Mouse (Mus musculus): Measurements from ENCODE around the gene Ttc41. TPM values are rescaled to one million over a fixed set of nuclear protein-coding genes. Genes with fewer than 3 reads are reported as not detected.

Gene Ttc41
- total RNA-seq, 4 experiments from 2014 or later, result 0.96 to 1.5 (median 1.1) TPM

- no peak for DNase-seq (ENCODE audit: low spot score in 2 of 2)
These were observed 78.6 kb downstream of the Ttc41 start for GRCm38 (mm10) chr10:86784126-86784675.

GRCm38 (mm10) chr10:86785396-86785795 is 79.8 kb downstream of the Ttc41 start:
- no peak for DNase-seq (ENCODE audit: low spot score in 2 of 2)

- no peak for DNase-seq (ENCODE audit: low spot score in 2 of 2)
These were observed 80.5 kb downstream of the Ttc41 start for GRCm38 (mm10) chr10:86786083-86786482.

GRCm38 (mm10) chr10:86788193-86788592 is 82.6 kb downstream of the Ttc41 start:
- DNase-seq (ENCODE audit: low spot score in 2 of 2), result no peak

DNA sequence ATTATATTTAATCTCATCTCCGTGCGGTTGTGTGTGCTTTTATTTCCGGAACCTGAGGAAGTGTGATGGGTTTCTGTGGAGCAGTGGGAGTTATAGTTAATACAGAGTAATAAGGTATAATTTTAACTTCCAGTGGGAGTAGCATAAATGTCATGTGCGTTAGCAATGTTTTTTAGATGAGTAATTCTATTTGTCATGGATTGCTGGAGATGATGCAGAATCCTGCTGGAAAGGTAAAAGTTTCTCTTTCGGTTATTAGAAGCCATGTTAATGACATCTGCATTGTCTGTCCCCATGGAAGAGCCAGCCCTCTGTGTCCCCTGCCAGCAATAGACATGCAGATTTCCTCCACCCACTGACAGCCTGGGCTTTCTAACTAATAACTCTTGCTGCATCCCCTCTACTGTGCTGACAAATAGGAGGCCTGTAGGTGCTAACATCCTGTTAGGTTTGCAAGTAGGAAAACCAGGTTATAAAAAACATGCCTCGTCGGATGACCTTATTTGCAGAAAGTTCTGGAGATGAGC is 83.6 kb downstream of the Ttc41 start:
- no peak for DNase-seq (ENCODE audit: low spot score in 2 of 2)

- DNase-seq (ENCODE audit: low spot score in 2 of 2), result no peak
These were observed 86.0 kb downstream of the Ttc41 start for GRCm38 (mm10) chr10:86791507-86792184.

DNA sequence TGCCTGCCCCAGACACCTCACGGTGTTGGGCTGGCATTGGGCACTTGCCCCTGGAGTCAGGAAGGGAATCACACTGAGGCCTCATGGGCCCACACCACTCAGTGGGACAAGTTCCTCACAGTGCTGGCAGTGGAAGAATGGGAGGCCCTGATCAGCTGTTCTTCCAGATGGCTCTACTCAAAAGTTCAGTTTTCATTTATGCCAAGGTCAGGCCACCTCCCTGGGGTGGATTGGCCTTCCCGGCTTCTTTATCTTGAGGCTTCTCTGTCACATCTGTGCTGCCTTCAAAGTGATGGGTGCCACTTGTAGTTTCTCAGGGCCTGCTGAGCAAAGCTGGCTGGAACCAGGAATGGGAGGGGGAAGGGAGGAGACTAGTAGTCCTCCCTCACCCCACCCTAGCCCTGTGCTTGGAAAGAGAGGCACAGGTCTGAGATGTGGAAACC is 87.9 kb downstream of the Ttc41 start:
- DNase-seq (ENCODE audit: low spot score in 2 of 2), result no peak

GRCm38 (mm10) chr10:86794196-86794595 is 88.6 kb downstream of the Ttc41 start:
- no peak for DNase-seq (ENCODE audit: low spot score in 2 of 2)

- no peak for DNase-seq (ENCODE audit: low spot score in 2 of 2)
These were observed 89.4 kb downstream of the Ttc41 start for GRCm38 (mm10) chr10:86794794-86795535.

DNA sequence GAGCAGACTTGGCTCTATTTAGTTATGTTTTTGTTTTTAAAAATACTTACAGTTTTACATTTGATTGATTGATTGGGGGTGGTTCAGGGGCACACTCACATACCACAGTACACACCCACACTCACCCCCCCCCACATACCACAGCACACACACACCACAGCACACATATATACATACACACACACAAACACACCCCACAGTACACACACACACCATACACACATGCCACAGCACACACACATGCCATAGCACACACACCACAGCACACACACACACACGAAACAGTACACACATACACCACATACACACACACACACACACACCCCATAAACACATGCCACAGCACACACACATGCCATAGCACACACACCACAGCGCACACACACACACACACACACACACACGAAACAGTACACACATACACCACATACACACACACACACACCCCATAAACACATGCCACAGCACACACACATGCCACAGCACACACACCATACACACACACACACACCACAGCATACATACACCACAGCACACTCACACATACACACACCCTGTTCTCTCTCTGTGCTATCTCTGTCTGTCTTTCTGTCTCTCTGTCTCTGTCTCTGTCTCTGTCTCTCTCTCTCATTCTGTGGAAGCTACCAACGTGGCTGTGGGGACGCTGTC is 90.6 kb downstream of the Ttc41 start:
- DNase-seq (ENCODE audit: low spot score in 2 of 2), result no peak

DNA sequence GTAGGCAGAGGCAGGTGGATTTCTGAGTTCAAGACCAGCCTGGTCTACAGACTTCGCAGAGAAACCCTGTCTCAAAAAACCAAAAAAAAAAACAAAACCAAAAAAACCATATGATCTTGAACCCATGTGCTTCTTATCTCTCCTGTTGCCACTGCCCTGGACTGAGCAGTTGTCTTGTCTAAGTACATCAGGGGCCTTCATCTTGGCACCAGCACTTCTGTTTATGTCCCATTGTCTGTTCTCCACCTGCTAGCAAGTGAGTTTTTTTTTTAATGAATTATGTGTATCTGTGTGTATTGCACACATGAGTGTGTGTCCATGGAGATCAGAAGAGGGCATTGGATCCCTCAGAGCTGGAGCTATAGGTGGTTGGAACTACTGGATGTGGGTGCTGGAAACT is 101.8 kb downstream of the Ttc41 start:
- no peak for DNase-seq (ENCODE audit: low spot score in 2 of 2)

DNA sequence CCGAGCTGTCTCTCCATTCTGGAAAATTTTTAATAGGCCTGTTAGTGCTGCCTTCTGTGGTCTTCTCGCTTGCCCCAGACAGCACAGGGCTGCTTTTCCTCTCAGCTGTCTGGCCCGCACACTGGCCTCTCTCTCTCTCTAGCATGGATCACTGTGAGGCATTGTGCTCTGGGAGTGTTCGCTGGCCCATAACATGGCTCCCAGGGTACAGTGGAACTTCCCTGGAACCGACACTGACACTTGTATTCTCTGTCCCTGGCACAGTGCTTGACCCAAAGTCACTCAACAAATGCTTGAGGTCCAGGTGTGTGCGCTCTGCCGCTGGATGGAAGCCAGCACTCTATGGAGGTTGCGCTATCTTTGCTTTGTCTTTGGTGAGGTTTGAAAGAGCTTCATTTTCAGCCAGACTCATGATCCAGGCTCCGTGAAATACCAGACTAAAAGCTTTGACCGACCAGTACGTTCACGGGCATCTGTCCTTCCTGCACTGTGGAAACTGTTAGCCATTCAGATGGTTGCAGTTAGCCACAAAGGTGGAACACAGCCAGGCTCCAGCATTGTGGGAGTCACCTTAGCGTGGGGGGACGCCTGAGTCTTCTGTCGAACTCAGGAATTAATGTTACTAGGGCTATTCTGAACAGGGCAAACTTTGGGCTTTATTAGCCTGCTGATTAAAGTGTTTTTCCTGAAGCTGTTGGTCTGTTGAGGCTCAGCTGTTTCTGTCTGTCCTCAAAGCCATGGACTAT is 102.6 kb downstream of the Ttc41 start:
- DNase-seq (ENCODE audit: low spot score in 2 of 2), result no peak

DNA sequence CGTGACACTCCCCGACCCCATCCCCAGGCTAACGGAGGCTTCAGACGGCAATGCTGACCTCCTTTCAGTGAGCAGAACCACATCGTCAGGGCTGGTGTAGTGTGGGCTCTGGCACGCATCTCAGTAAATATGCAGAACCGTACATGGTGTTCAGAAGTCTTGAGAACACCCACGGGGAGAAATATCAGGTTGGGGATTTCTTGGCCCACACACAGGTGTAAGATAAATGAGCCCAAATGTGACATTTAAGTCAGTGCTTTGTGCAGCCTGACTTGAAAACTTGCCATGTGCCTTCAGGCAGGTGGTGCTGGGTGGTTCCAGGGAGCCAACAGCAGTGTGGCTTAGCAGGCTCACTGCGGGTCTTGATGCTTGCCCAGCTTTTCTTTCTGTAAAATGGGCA is 104.4 kb downstream of the Ttc41 start:
- DNase-seq (ENCODE audit: low spot score in 2 of 2), result peak; percentile 56

DNA sequence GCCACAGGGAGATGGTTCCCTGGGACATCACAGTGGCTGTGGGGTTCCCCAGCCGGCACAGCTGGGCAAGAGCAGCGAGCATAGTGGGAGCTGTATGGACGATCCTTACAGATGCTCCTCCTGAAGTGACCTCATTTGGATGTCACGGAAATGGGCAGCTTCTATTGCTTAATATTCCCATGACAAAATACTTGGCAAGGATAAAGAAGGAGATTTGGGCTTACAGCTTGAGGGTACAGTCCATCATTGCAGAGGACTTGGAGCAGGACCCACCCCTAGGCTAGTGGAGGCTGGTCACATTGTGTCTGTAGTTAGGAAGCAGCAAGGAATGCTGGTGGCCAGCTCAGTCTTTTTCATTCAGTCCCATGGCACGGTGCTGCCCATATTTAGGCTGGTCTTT is 105.0 kb downstream of the Ttc41 start:
- no peak for DNase-seq (ENCODE audit: low spot score in 2 of 2)

DNA sequence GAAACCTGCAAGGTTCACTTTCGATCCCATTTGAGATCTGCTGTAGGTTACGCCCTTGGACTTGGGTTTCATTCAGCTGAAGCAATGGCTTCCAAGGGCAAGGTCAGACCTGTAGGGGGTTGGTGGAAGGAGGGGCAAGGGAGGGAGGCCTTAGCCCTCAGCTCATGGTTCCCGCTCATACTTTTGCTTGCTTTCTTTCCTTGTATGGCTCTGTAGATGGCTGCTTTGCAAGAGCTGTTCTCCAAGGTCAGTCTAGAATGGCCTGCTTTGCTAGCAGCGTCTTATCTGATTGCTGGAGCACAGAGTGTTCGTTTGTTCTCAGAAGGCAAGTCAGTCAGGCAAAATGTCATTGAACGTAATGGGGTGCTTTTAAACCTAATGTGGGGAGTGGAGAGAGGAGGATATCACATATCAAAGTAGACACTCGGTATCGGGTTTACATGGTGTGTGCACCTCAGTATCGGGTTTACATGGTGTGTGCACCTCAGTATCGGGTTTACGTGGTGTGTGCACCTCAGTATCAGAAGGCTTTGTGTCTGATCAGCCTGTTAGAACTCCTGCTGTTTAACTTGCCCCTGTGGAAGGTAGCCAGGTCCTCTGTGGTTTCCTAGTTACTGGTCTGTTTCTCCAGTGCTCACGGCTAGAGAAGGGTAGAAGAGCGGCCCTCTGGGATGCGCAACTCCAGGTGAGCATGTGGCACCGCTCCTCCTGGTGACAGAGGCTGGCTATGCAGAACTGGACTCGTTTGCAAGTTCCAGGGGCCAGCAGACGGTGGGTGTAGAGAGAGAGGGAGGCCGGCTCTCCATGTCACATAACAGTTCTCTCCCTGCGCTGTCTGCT is 108.9 kb downstream of the Ttc41 start:
- no peak for DNase-seq (ENCODE audit: low spot score in 2 of 2)

DNA sequence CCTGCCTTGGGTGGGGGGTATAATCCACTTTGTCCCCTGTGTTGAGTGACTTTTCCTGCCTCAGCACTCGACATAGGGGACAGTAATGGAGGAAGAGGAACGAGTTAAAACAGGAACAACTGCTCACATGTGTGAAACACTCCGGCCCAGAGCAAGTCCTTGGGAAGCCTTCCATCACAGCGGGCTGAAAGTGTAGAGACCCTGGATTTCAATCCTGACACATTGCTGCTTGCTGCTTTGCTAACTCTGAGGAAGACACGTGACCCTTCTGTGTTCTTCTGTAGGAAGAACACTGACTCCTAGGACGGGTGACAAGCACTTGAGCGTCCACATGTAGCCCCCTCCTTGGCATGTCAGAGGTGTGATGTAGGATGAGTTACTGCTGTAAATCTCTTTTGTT is 109.5 kb downstream of the Ttc41 start:
- DNase-seq (ENCODE audit: low spot score in 2 of 2), result no peak

GRCm38 (mm10) chr10:86819649-86820165 is 114.1 kb downstream of the Ttc41 start:
- peak in 1 of 2 experiments; percentile 39 for DNase-seq (ENCODE audit: low spot score in 2 of 2)

- no peak for DNase-seq (ENCODE audit: low spot score in 2 of 2)
These were observed 115.4 kb downstream of the Ttc41 start for GRCm38 (mm10) chr10:86821014-86821413.

GRCm38 (mm10) chr10:86824093-86824492 is 118.5 kb downstream of the Ttc41 start:
- DNase-seq (ENCODE audit: low spot score in 2 of 2), result no peak

GRCm38 (mm10) chr10:86824871-86825270 is 119.3 kb downstream of the Ttc41 start:
- DNase-seq (ENCODE audit: low spot score in 2 of 2), result no peak

All from layer of hippocampus, adult 8-10 months (tissue).